Mouse (Mus musculus) yolk sac, embryonic 10.5 days (tissue): ENCODE data around the gene Grpel1.

Experiments
- DNase-seq: peaks from one replicate; pipeline ENCODE4 v3.0.0-alpha.2; 2017; ENCODE audit warnings: low spot score

Gene Grpel1

DNA sequence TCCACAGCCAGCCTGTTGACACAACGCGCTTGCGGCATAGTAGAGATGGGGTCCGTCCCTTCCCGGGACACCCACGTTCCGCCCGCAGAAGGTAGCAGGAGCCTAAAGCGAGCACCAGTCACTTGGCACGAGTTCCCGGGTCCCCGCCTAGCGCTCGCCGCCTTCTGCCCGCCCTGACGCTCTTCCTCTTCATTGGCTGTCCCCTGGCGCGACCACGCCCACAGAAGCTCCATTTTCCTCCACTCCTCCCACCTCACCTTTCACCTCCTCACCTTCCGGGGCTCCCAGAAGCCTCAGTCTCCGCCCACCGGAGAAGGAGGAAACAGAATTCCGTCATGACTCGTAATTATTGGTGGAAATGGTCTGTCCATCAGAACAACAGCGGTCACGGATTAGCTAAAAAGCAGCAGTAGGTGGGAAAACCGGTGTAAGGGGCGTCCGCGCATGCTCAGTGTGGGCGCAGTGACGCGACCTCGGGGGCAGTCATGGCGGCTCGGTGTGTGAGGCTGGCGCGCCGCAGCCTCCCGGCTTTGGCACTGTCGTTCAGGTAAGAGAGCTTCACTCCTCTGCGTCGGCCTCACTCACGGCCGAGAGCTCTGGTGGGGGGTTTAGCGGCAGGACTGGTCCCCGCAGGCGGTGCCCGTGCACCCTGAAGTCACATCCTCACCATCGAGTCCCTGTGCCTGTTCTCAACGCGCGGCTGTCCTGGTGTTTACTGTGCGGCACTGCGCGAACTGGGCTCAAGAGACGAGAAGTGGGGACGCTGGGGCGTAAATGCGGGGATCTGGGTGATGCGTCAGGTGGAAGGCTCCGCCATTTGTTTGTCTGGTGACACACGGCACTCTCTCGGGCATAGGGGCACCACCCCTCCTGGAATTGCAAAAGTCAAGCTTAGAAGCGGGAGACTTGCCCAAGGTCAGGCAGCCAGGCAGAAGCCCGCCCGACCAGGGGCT lies at the start of gene Grpel1:
Grpel1 (plus strand) TSS at position 290 of the 953 bp plus-strand sequence.
- peak; percentile 100 for DNase-seq

DNA sequence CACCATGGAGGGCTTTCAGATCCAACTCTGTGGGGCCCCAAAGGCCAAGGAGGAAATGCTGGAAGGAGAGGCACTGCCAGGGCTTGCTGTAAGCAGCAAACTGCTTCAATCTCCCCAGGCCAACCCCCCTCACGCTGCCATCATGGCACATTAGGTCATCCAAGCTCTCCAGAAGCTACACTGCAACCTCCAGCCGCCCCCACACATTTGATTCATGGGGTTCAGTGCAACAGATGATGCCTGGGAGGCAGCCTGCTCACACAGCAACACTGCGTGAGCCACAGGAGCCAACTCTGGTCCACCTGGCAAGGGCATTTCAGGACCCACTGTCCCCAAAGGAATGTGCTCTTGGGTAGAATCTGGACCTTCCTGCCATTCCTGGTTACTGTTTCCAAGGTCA lies 44.9 kb upstream of the Grpel1 start:
- DNase-seq, result no peak

DNA sequence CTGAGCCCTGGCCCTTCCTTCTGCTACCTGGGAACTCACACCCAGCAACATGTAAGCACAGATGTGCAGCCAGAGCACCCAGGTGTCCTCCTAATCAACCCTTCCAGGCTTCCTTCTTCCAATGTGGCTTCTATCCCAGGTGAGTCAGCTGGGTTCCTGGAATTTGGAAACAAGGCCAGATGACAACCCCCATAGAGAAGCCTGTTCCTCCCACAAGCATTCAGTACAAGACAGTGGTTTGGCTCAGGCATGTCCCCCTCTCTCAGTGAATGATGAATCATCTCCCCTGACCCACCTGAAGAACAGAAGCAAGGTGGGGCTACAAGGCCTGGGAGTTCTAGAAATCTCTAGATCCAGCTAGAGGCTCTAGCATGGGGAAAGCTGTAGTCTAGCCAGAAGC lies 42.1 kb upstream of the Grpel1 start:
- no peak for DNase-seq

DNA sequence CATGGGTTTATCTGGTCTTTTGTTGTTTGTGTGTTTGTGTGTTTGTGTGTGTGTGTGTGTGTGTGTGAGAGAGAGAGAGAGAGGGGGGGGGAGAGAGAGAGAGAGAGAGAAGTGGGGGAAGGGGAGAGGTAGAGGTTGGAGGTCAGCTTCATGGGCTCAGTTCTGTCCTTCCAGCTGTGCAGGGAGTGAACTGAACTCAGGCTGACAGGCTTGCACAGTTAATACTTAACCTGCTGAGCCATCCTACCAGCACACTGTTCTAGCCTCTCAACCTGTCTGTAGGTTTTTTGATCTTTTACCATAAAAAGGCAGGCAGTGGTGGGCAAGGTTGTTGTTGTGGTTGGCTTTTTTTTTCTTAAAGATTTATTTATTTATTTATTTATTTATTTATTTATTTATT lies 40.1 kb upstream of the Grpel1 start:
- DNase-seq, result no peak

- no peak for DNase-seq
Measured at GRCm38 (mm10) chr5:36426404-36426803, 38.4 kb upstream of the Grpel1 start.

DNA sequence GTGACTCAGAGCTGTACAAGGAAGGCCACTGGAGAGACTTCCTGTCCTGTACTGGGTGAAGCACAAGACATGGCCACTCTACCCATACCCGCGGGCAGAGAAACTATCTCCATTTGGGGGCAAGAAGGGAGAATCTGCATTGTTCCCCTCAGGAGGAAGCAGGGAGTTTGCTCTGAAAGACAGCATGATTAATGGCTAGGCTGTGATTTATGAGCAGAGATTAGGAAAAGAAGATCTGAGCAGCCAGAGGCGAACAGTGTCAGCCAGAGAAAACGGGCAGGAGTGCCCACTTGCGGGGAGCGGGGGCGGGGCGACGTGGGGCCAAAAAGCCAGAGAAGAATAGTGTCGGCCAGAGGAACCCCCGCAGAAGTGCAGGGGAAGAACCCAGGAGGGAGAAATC lies 37.0 kb upstream of the Grpel1 start:
- DNase-seq, result peak; percentile 4

GRCm38 (mm10) chr5:36429551-36429950 lies 35.2 kb upstream of the Grpel1 start:
- no peak for DNase-seq

GRCm38 (mm10) chr5:36431711-36432110 lies 33.1 kb upstream of the Grpel1 start:
- no peak for DNase-seq

DNA sequence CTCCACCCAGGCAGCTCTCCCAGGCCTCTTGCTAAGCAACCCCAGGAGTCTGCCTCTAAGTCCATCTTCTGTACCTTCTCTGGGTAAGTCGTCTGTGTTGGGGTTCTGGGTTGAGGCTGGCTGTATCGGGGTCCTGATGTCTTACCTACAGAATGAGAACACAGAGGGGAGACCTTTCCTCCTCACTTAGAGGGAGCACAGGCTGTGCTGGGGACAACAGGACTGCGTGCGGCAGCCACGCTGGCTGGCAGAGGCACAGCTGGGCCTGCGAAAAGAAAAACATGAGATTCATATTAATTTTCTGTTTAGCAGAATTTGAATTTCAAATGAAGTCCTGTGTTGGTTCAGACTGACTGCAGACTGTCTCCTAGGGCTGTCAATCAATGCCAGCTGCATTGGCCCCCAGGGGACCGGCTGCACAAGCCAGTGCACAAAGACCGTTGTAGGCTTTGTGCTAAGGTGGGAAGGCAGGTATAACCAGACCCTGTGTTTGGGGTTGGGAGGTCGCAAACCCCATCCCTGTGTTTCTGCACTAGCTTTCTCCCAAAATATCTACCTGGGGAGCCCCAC lies 30.3 kb upstream of the Grpel1 start:
- no peak for DNase-seq

DNA sequence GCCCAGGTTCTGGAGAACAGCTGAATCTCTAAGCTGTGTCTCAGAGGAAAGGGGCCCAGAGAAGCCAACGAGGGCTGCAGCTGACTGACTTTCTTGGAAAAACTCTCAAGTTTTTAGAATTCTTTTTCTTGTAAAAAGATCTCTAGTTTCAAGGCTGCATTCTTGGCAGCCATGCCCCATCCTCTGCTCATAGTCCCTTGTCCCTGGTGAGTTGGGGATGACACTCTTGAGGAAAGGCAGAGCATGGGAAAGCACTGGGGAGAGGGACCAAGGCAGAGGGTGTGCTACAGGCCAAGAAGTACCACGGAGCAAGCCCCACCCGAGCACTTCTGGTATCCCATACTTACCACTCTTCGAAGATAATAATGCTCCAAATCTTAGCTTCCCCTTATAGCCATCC lies 27.9 kb upstream of the Grpel1 start:
- no peak for DNase-seq

- no peak for DNase-seq
Measured at GRCm38 (mm10) chr5:36440741-36441140, 24.1 kb upstream of the Grpel1 start.

GRCm38 (mm10) chr5:36444611-36445010 lies 20.2 kb upstream of the Grpel1 start:
- DNase-seq, result no peak

GRCm38 (mm10) chr5:36445028-36445427 lies 19.8 kb upstream of the Grpel1 start:
- DNase-seq, result no peak

DNA sequence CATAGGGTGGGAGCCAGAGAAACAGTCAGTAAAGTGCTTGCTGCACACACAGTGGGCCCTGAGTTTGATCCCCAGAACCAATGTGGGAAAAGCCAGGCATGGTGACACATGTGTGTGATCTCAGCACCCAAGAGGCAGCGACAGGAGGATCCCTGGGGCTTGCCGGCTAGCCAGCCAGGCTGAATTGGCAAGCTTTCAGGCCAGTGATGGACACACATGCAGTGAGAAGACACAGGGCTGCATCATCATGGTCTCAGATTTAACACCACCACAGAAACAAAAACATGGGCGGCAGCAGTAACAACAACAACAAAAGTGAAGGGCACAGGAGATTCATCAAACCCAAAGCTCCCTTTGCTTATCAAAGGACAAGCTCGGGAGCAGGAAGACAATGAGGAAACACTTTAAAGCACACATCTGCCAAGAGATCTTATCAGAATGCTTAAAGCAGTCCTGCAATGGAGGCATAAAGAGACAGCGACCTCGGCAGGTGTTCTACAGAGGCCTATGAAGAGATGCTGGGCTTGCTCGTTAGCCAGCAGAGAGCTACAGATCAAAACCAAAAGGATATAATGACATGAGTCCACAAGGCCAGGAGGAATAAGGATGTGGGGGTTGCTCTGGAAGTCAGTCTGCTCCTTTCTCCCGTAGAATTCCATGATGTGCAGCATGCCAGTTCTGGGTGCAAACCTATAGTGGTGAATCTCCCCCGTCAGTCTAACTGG lies 18.5 kb upstream of the Grpel1 start:
- DNase-seq, result no peak

- DNase-seq, result no peak
Measured at GRCm38 (mm10) chr5:36447872-36448271, 16.9 kb upstream of the Grpel1 start.

- DNase-seq, result no peak
Measured at GRCm38 (mm10) chr5:36449710-36450358, 15.0 kb upstream of the Grpel1 start.

- DNase-seq, result no peak
Measured at GRCm38 (mm10) chr5:36451119-36451518, 13.7 kb upstream of the Grpel1 start.

- no peak for DNase-seq
Measured at GRCm38 (mm10) chr5:36451872-36452389, 12.9 kb upstream of the Grpel1 start.

DNA sequence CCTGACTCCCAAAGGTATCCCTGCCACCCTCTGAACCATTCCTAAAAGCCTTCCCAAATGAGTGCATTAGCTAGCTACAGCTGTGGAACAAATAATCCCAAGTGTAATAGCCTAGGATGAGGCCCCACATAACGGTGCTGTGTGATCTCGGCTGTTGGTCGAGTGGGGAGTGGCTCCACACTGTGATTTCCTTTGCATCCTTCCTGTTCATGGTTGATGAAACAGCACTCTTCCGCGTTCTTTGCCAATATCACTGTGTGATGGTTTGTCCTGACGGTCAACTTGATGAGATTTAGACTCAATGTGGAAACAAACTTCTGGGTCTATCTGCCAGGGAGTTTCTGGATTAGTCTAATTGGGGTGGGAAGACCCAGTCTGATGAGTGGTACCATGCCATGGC lies 12.0 kb upstream of the Grpel1 start:
- DNase-seq, result no peak

DNA sequence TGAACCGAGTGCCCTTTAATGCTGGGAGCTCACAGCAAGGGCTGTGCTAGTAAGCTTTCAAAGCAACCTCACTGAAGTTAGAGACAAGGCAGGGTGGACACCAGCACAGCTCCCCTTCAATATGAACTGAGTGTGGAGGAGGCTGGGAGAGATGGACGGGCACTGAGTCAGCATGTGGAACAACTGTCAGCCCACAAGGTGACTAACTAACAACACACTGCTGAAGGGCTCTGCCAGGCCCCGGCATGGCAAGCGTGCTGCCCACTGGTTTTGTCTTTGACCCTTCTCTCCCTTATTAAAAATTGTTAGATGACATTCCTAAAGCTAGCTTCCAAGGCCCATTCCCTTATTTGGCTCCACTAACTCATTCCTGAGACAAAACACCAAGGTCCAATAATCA lies 7.1 kb upstream of the Grpel1 start:
- no peak for DNase-seq

GRCm38 (mm10) chr5:36458926-36459325 lies 5.9 kb upstream of the Grpel1 start:
- no peak for DNase-seq

DNA sequence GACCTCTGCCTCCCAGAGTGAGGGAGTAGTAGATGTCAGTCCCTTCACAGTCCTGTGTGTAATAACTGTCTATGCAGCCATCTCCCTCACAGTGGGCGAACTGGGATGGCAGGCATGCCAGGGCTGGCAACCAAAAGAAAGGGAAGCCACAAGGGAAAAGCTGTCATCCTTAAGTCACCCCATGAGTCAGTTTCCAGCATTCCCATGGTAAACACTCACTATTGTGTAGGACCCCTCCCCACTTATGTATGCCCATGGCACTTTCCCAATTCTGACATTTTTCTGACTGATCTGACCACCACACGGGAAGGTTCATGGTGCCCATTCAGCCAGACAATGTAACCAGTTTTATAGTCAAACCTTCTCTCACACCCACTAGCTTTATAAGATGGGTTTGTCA lies 4.1 kb upstream of the Grpel1 start:
- no peak for DNase-seq
